Mouse (Mus musculus) CD4-positive, CD25-positive, alpha-beta regulatory T cell, adult 2 months (primary cell): Measurements from ENCODE around the gene Gldn.

Experiments used
- DNase-seq: peaks from one replicate; pipeline ENCODE4 v3.0.0-alpha.2; 2012; ENCODE audit warnings: low read depth, low spot score

The Gldn gene

GRCm38 (mm10) chr9:54286331-54286987 is at the start of gene Gldn:
Gene Gldn, plus strand, starts transcription at chr9:54286486.
- DNase-seq: no peak

GRCm38 (mm10) chr9:54244869-54245665 is 41.2 kb upstream of the Gldn start:
- no peak for DNase-seq

GRCm38 (mm10) chr9:54264754-54265153 is 21.5 kb upstream of the Gldn start:
- no peak for DNase-seq

- no peak for DNase-seq
Observed at GRCm38 (mm10) chr9:54268010-54268409, 18.3 kb upstream of the Gldn start, which contains the start of gene Cyp19a1. Gene Cyp19a1, minus strand, starts transcription at chr9:54268110.

GRCm38 (mm10) chr9:54269987-54270386 is 16.3 kb upstream of the Gldn start:
- no peak for DNase-seq

GRCm38 (mm10) chr9:54270889-54271288 is 15.4 kb upstream of the Gldn start:
- no peak for DNase-seq

- DNase-seq: no peak
Observed at GRCm38 (mm10) chr9:54275283-54275682, 11.0 kb upstream of the Gldn start.

- no peak for DNase-seq
Observed at GRCm38 (mm10) chr9:54279046-54279589, 7.2 kb upstream of the Gldn start.

GRCm38 (mm10) chr9:54287804-54288203 is 1.5 kb downstream of the Gldn start:
- no peak for DNase-seq

GRCm38 (mm10) chr9:54299389-54299788 is 13.1 kb downstream of the Gldn start:
- DNase-seq: no peak

GRCm38 (mm10) chr9:54299792-54300191 is 13.5 kb downstream of the Gldn start:
- DNase-seq: no peak

- no peak for DNase-seq
Observed at GRCm38 (mm10) chr9:54301255-54301654, 15.0 kb downstream of the Gldn start.

- no peak for DNase-seq
Observed at GRCm38 (mm10) chr9:54308209-54308608, 21.9 kb downstream of the Gldn start.

- no peak for DNase-seq
Observed at GRCm38 (mm10) chr9:54308751-54309358, 22.6 kb downstream of the Gldn start.

- no peak for DNase-seq
Observed at GRCm38 (mm10) chr9:54316363-54316762, 30.1 kb downstream of the Gldn start.

GRCm38 (mm10) chr9:54323456-54323855 is 37.2 kb downstream of the Gldn start:
- DNase-seq: no peak

GRCm38 (mm10) chr9:54329201-54329600 is 42.9 kb downstream of the Gldn start:
- no peak for DNase-seq

- no peak for DNase-seq
Observed at GRCm38 (mm10) chr9:54335582-54335981, 49.3 kb downstream of the Gldn start.

GRCm38 (mm10) chr9:54336532-54337144 is 50.4 kb downstream of the Gldn start:
- peak; percentile 13 for DNase-seq

- DNase-seq: no peak
Observed at GRCm38 (mm10) chr9:54342026-54342425, 55.7 kb downstream of the Gldn start.

GRCm38 (mm10) chr9:54356756-54357155 is 70.5 kb downstream of the Gldn start:
- no peak for DNase-seq
